In genomic region chr16:18876091-18876441, GRCm38 (mm10) we compare ENCODE assay signal across 8 mouse cellular contexts. TPM values are rescaled to one million over a fixed set of nuclear protein-coding genes. Genes with fewer than 3 reads are reported as not detected.
DNase-seq lines count a peak whose midpoint lies in the region; ATAC-seq and TF ChIP-seq lines count a peak whose summit lies in the region.

No protein-coding gene starts in this region.

- no peak for TF ChIP-seq EP300 in stomach, postnatal 0 days (optimal IDR thresholded peaks at IDR 0.05)

- ATAC-seq in erythroblast, adult 5-6 weeks (replicated peaks; ENCODE audit: low FRiP score, poor library complexity, severe bottlenecking): no peak; the same call in 1 of the 2 replicates
- ATAC-seq in limb, embryonic 15.5 days (ENCODE audit: insufficient number of reproducible peaks, low FRiP score, low TSS enrichment, low read depth): no peak; the same call in 1 of the 2 replicates
- ATAC-seq in stomach, postnatal 0 days (ENCODE audit: low FRiP score, low TSS enrichment): no peak; the same call in 1 of the 2 replicates
- ATAC-seq in cerebellum, adult (ENCODE audit: insufficient number of reproducible peaks, low FRiP score, low TSS enrichment): no peak

- H3K27ac ChIP-seq in thymus, adult 2 months (ENCODE audit: control insufficient read depth, insufficient read depth, low read length): peak overlapping the region; percentile 13
- H3K27ac ChIP-seq in limb, embryonic 15.5 days: peak overlapping the region; percentile 97
- H3K27ac ChIP-seq in stomach, postnatal 0 days (replicated peaks): peak overlapping the region; percentile 96

- H3K4me1 ChIP-seq in erythroblast, embryonic 14.5 days (ENCODE audit: control insufficient read depth): peaks cover 58% of the 10 kb centered on the region
- peaks cover 7% of the 10 kb centered on the region for H3K4me1 ChIP-seq in thymus, adult 2 months (replicated peaks; ENCODE audit: control insufficient read depth, insufficient read depth, low read length)
- H3K4me1 ChIP-seq in limb, embryonic 15.5 days: peaks cover 14% of the 10 kb centered on the region
- H3K4me1 ChIP-seq in stomach, postnatal 0 days (replicated peaks; ENCODE audit: control insufficient read depth, insufficient read depth): no peaks in the 10 kb centered on the region

- no peaks in the 10 kb centered on the region for H3K9me3 ChIP-seq in erythroblast, embryonic 14.5 days (ENCODE audit: control insufficient read depth, low read length)
- no peaks in the 10 kb centered on the region for H3K9me3 ChIP-seq in limb, embryonic 15.5 days
- no peaks in the 10 kb centered on the region for H3K9me3 ChIP-seq in stomach, postnatal 0 days (ENCODE audit: control insufficient read depth, low read length)

- no peak for TF ChIP-seq CTCF in thymus, adult 2 months (IDR thresholded peaks at IDR 0.05; ENCODE audit: borderline replicate concordance, control insufficient read depth, extremely low read depth, insufficient read depth, low read length, poor library complexity)
- TF ChIP-seq CTCF in stomach, postnatal 0 days (IDR thresholded peaks at IDR 0.05; ENCODE audit: low read depth): no peak

- no peaks in the 10 kb centered on the region for H3K27me3 ChIP-seq in erythroblast, embryonic 14.5 days (ENCODE audit: control insufficient read depth)
- H3K27me3 ChIP-seq in thymus, adult 2 months (ENCODE audit: control insufficient read depth, insufficient read depth, low read length): no peaks in the 10 kb centered on the region
- no peaks in the 10 kb centered on the region for H3K27me3 ChIP-seq in limb, embryonic 15.5 days
- no peaks in the 10 kb centered on the region for H3K27me3 ChIP-seq in stomach, postnatal 0 days (ENCODE audit: control insufficient read depth, insufficient read depth, low read length)

- H3K9ac ChIP-seq in limb, embryonic 15.5 days: peak overlapping the region; percentile 85
- peak overlapping the region; percentile 90 for H3K9ac ChIP-seq in stomach, postnatal 0 days (ENCODE audit: low read length)

- H3K4me2 ChIP-seq in limb, embryonic 15.5 days: peak overlapping the region; percentile 81
- H3K4me2 ChIP-seq in stomach, postnatal 0 days (replicated peaks; ENCODE audit: low read depth): peak overlapping the region; percentile 90

- WGBS in thymus, adult 2 months: 1% methylated on average over 17 of the region's 17 CpGs
- WGBS in limb, embryonic 15.5 days: under 1% methylated on average over 17 of the region's 17 CpGs
- under 1% methylated on average over 17 of the region's 17 CpGs for WGBS in stomach, postnatal 0 days

- H3K36me3 ChIP-seq in erythroblast, embryonic 14.5 days (ENCODE audit: control insufficient read depth): peaks cover 64% of the 10 kb centered on the region
- H3K36me3 ChIP-seq in thymus, adult 2 months (ENCODE audit: control insufficient read depth, insufficient read depth, low read length): peaks cover 23% of the 10 kb centered on the region
- H3K36me3 ChIP-seq in limb, embryonic 15.5 days: peaks cover 29% of the 10 kb centered on the region
- peaks cover 7% of the 10 kb centered on the region for H3K36me3 ChIP-seq in stomach, postnatal 0 days (ENCODE audit: control insufficient read depth, insufficient read depth, low read length)

- TF ChIP-seq POLR2A in thymus, adult 2 months (IDR thresholded peaks at IDR 0.05; ENCODE audit: control insufficient read depth, extremely low read depth, insufficient read depth, low read length, poor library complexity): no peak

- H3K4me3 ChIP-seq in erythroblast, embryonic 14.5 days (replicated peaks): peak overlapping the region; percentile 99
- peak overlapping the region; percentile 80 for H3K4me3 ChIP-seq in thymus, adult 2 months (ENCODE audit: control insufficient read depth, insufficient read depth, low read length)
- peak overlapping the region; percentile 97 for H3K4me3 ChIP-seq in limb, embryonic 15.5 days
- H3K4me3 ChIP-seq in stomach, postnatal 0 days (ENCODE audit: low read depth, low read length): peak overlapping the region; percentile 79

- no peak for DNase-seq in thymus, adult 2 months
- DNase-seq in thymus, postnatal 36 days: no peak
- DNase-seq in stomach, postnatal 0 days (ENCODE audit: low spot score): no peak
- no peak for DNase-seq in ovary, adult 18-20 months (ENCODE audit: low spot score)

RNA-seq across cellular contexts. Expression of gene Mrpl40, which starts 0.6 kb away (rescaled TPM):
- polyA plus RNA-seq in erythroblast, embryonic 14.5 days (2012): 1.9 and 2.1 TPM in 2 replicates
- total RNA-seq in erythroblast, adult 5-6 weeks (2015; ENCODE audit: low replicate concordance): 5.4 and 39.7 TPM in 2 replicates
- total RNA-seq in erythroblast, adult 5-6 weeks (2017; ENCODE audit: low replicate concordance): 25.6 and 26.8 TPM in 2 replicates
- 14.2 and 15.6 TPM in 2 replicates for polyA plus RNA-seq in thymus, adult 2 months (2012; rRNA removed)
- 83.1 and 89.8 TPM in 2 replicates for polyA plus RNA-seq in limb, embryonic 15.5 days (2015; fragmentation: Nextera tagmentation; extraction: Ambion mirVana)
- 74.9 and 77.1 TPM in 2 replicates for polyA plus RNA-seq in stomach, postnatal 0 days (2015; fragmentation: Nextera tagmentation; extraction: Ambion mirVana)

RNA-seq across cellular contexts. Expression of gene Hira, which starts 0.8 kb away (rescaled TPM):
- 0.95 and 1.0 TPM in 2 replicates for polyA plus RNA-seq in erythroblast, embryonic 14.5 days (2012)
- total RNA-seq in erythroblast, adult 5-6 weeks (2015; ENCODE audit: low replicate concordance): 19.2 and 20.4 TPM in 2 replicates
- total RNA-seq in erythroblast, adult 5-6 weeks (2017; ENCODE audit: low replicate concordance): 13.9 and 24.5 TPM in 2 replicates
- 124 and 125 TPM in 2 replicates for polyA plus RNA-seq in thymus, adult 2 months (2012; rRNA removed)
- polyA plus RNA-seq in limb, embryonic 15.5 days (2015; fragmentation: Nextera tagmentation; extraction: Ambion mirVana): 12.8 and 14.6 TPM in 2 replicates
- 5.7 and 6.4 TPM in 2 replicates for polyA plus RNA-seq in stomach, postnatal 0 days (2015; fragmentation: Nextera tagmentation; extraction: Ambion mirVana)

RNA-seq across cellular contexts. Expression of gene Gm28539, which starts 39.7 kb away (rescaled TPM):
- polyA plus RNA-seq in erythroblast, embryonic 14.5 days (2012): not detected in 2 replicates
- total RNA-seq in erythroblast, adult 5-6 weeks (2015; ENCODE audit: low replicate concordance): not detected in 2 replicates
- total RNA-seq in erythroblast, adult 5-6 weeks (2017; ENCODE audit: low replicate concordance): 2.9 TPM in 1 of 2 replicates, not detected in the other
- not detected in 2 replicates for polyA plus RNA-seq in thymus, adult 2 months (2012; rRNA removed)
- not detected in 2 replicates for polyA plus RNA-seq in limb, embryonic 15.5 days (2015; fragmentation: Nextera tagmentation; extraction: Ambion mirVana)
- not detected in 2 replicates for polyA plus RNA-seq in stomach, postnatal 0 days (2015; fragmentation: Nextera tagmentation; extraction: Ambion mirVana)

RNA-seq across cellular contexts. Expression of gene 2510002D24Rik, which starts 39.7 kb away (rescaled TPM):
- polyA plus RNA-seq in erythroblast, embryonic 14.5 days (2012): 4.2 and 4.5 TPM in 2 replicates
- 12.7 and 14.0 TPM in 2 replicates for total RNA-seq in erythroblast, adult 5-6 weeks (2015; ENCODE audit: low replicate concordance)
- total RNA-seq in erythroblast, adult 5-6 weeks (2017; ENCODE audit: low replicate concordance): 6.3 and 10.9 TPM in 2 replicates
- 61.5 and 78.3 TPM in 2 replicates for polyA plus RNA-seq in thymus, adult 2 months (2012; rRNA removed)
- 40.2 and 43.6 TPM in 2 replicates for polyA plus RNA-seq in limb, embryonic 15.5 days (2015; fragmentation: Nextera tagmentation; extraction: Ambion mirVana)
- 34.1 and 37.5 TPM in 2 replicates for polyA plus RNA-seq in stomach, postnatal 0 days (2015; fragmentation: Nextera tagmentation; extraction: Ambion mirVana)

Comparison
In these comparisons a context has a peak if more than half of its experiments do, and no peak if none do; other contexts are left out.
1. H3K27ac ChIP-seq: peak in every context shown above with its lines; median percentile 97 in limb, embryonic 15.5 days; 96 in stomach, postnatal 0 days; 13 in thymus, adult 2 months.